Mouse (Mus musculus) gastrocnemius, adult 2 months (tissue): ENCODE results near the gene Ctbp1. TPM values are rescaled to one million over a fixed set of nuclear protein-coding genes. Genes with fewer than 3 reads are reported as not detected.

ENCODE experiments used
- DNase-seq: peaks from one replicate; pipeline ENCODE4 v3.0.0; 2022
- H3K27ac ChIP-seq: fragments of 200-600 bp; 2 replicates; pipeline ENCODE4 v1.8.1; 2022; ENCODE audit warnings: mild to moderate bottlenecking
- H3K4me3 ChIP-seq: fragments of 200-600 bp; 2 replicates; pipeline ENCODE4 v1.8.1; 2022; ENCODE audit warnings: mild to moderate bottlenecking, moderate library complexity
- CTCF ChIP-seq: fragments of 200-600 bp; IDR thresholded peaks from 2 replicates; pipeline ENCODE4 v1.8.1; 2022; ENCODE audit warnings: antibody characterized with exemption, mild to moderate bottlenecking, moderate library complexity
- intact Hi-C: fragments of 180-260 bp; cut with DNase I; formaldehyde crosslinking; loops from one replicate; pipeline ENCODE4 v1.15.1; 2025
- total RNA-seq, 2 experiments: library from RNA; stranded (reverse); gene quantifications; 2 replicates each; pipeline ENCODE4 v1.2.3; 2021

Gene Ctbp1
- total RNA-seq, 2 experiments from 2014 or later, result 223 to 241 TPM

DNA sequence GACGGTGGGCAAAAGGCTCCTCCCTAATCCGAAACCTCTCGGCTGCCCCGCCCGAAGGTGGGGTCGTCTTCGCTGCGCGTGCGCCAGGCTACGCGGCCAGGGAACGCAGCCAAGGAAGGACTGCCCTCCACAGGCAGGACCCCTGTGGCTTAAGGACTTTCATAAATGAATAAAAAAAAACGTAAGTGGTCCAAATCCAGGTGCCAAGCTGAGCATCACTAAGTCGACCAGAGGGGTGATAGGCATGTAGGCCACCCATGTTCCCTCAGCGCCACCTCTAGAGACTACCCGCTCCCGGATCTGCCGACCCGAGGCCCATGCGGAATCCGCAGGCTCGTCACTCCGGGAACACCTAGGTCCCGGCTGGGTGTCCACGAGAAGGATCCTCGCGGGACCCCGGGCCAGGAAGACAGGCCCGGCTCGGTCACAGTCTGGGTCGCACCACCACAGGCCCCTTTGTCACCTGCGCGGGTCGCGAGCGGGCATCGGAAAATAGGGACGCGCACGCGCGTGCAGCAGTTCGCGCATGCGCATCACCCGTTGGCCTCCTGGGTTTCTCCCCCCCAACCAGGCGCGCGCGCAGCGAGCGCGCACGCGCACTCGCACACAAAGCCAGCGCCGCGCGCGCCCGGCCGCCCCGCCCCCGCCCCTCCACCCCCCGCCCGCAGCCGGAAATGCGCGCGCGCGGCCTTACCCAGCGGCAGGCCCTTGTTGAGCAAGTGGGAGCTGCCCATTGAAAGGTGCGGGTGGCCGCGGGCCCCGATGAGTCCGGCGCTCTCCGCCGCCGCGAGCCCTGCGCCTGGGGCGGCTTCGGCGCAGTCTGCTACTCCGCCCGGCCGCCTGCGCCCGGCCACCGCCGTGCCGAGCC lies 475 bp downstream of the Ctbp1 start:
- TF ChIP-seq CTCF, result peak; percentile 34; the same call in 1 of the 2 replicates
- intact Hi-C loops, result loop anchor here (2.0 to 10.0 kb wide), 2 partner anchors 104 to 510 kb away; partner anchors contain the start of genes Letm1 and Uvssa
- DNase-seq, result peak; percentile 94
- peak overlapping the region; percentile 98 for H3K27ac ChIP-seq
- H3K4me3 ChIP-seq, result peak overlapping the region; percentile 98

GRCm38 (mm10) chr5:33273777-33274084 lies 1.1 kb downstream of the Ctbp1 start:
- DNase-seq, result no peak
- intact Hi-C loops, result loop anchor here (2.0 to 10.0 kb wide), 2 partner anchors 105 to 511 kb away; partner anchors contain the start of genes Letm1 and Uvssa
- TF ChIP-seq CTCF, result no peak
- Histone ChIP-seq H3K27ac (peak overlapping the region; percentile 98), H3K4me3 (peak overlapping the region; percentile 98)

- Histone ChIP-seq H3K4me3 (peak overlapping the region; percentile 98), H3K27ac (peak overlapping the region; percentile 98)
- TF ChIP-seq CTCF, result no peak
- DNase-seq, result no peak
- intact Hi-C loops, result loop anchor here (10.0 kb wide), 1 partner anchor 512 kb away; the partner anchor contains the start of gene Letm1
Measured at GRCm38 (mm10) chr5:33272845-33273776, 1.7 kb downstream of the Ctbp1 start.

DNA sequence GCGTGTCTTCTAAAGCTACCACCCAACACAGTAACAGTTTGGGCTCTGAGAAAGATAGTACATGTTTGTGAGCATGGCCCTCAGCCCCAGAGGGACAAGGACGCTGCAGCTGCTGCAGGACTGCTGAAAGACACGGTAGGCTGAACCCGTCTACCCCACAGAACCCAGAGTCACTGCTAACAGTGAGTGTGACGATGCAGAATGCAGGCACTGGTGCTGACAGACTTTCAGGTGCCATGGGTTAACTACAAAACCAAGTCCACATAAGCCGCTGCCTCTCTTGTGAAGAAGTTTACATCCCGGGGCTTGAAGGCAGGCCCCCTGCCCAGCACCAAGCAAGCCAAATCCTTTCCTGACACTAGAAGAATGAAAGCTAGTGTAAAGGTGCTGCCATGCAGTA lies 2.6 kb downstream of the Ctbp1 start:
- Histone ChIP-seq H3K27ac (peak overlapping the region; percentile 98), H3K4me3 (peak overlapping the region; percentile 98)
- no peak for DNase-seq
- intact Hi-C loops, result loop anchor here (10.0 kb wide), 1 partner anchor 513 kb away; the partner anchor contains the start of gene Letm1
- no peak for TF ChIP-seq CTCF

- intact Hi-C loops, result loop anchor here (2.0 to 10.0 kb wide), 3 partner anchors 66 to 514 kb away; partner anchors contain the start of gene Letm1
- DNase-seq, result peak; percentile 89
- TF ChIP-seq CTCF, result no peak; the same call in 1 of the 2 replicates
- H3K27ac ChIP-seq, result peak overlapping the region; percentile 55
- no peak overlapping the region for H3K4me3 ChIP-seq
Measured at GRCm38 (mm10) chr5:33270568-33270967, 4.2 kb downstream of the Ctbp1 start.

DNA sequence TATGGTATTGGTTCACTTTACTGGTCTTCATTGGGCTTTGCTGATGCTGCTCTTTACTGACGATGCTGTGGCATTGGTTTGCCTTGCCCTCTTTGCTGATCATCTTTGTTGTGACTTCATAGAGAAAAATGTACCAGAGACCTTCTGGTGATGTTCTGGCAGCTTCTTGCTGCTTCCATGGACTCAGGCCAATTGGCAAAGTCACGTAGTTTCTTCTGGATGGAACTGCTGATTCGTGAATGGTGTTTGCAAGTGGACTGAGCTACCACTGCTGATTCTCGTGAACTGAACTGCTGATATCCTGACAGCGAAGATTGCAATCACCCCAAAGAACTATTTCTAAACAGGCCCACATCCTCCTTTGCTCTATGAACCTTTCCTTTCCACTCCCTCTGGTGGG lies 20.4 kb downstream of the Ctbp1 start:
- Histone ChIP-seq H3K4me3 (no peak overlapping the region), H3K27ac (no peak overlapping the region)
- TF ChIP-seq CTCF, result no peak
- intact Hi-C loops, result no loop called here
- peak; percentile 14 for DNase-seq

DNA sequence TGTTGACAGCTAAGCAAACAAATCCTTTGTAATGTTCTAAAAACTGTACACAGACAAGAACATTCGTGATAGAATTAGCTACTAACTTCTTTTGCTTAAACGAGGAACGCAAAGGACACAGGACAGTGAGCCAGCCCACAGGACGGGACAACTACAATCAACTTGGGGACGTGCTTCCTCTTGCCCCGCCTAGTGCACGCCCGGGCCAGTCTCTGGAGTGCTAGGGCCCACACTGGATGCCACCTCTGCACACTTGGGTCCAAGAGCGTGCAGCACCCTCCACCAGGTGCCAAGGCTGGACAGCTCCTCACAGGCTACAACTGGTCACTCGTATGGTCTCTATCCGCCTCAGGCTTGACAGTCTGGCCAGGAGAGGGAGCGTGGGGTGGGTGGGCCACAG lies 26.6 kb downstream of the Ctbp1 start:
- no peak for TF ChIP-seq CTCF
- intact Hi-C loops, result no loop called here
- Histone ChIP-seq H3K4me3 (no peak overlapping the region), H3K27ac (peak overlapping the region; percentile 84)
- peak; percentile 47 for DNase-seq

- DNase-seq, result peak; percentile 55
- TF ChIP-seq CTCF, result peak; percentile 67
- Histone ChIP-seq H3K4me3 (no peak overlapping the region), H3K27ac (peak overlapping the region; percentile 84)
- intact Hi-C loops, result loop anchor here (1.0 kb wide), 1 partner anchor 44 kb away; no protein-coding TSS in a partner anchor
Measured at GRCm38 (mm10) chr5:33247387-33247786, 27.4 kb downstream of the Ctbp1 start.

- intact Hi-C loops, result no loop called here
- peak overlapping the region; percentile 84 for H3K27ac ChIP-seq
- no peak for TF ChIP-seq CTCF
- peak; percentile 91 for DNase-seq
- no peak overlapping the region; the same call in 1 of the 2 replicates for H3K4me3 ChIP-seq
Measured at GRCm38 (mm10) chr5:33245701-33246100, 29.1 kb downstream of the Ctbp1 start.

- intact Hi-C loops, result no loop called here
- DNase-seq, result no peak
- no peak for TF ChIP-seq CTCF
- no peak overlapping the region; the same call in 1 of the 2 replicates for H3K27ac ChIP-seq
- H3K4me3 ChIP-seq, result no peak overlapping the region
Measured at GRCm38 (mm10) chr5:33244377-33244920, 30.3 kb downstream of the Ctbp1 start.

DNA sequence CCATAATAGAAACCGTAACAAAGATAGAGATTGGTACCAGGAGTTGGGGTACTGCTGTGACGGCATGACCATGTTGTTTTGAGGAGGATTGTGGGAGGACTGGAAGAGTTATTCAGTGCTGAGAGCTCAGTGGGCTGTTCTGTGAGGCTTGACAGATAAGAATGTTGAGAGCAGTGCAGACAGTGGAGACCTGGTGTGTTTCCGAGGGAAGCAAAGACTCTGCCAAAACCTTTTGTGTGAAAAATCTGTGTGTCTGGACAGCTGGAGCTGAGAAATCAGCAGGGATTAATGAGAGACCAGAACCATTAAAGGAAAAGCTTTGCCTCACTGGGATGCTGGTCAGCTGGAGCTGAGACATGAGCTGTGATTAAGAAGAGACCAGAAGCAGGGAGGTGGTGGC lies 34.9 kb downstream of the Ctbp1 start:
- Histone ChIP-seq H3K27ac (peak overlapping the region; percentile 75), H3K4me3 (no peak overlapping the region)
- TF ChIP-seq CTCF, result no peak
- intact Hi-C loops, result loop anchor here (1.0 kb wide), 1 partner anchor 35 kb away; no protein-coding TSS in a partner anchor
- DNase-seq, result no peak

DNA sequence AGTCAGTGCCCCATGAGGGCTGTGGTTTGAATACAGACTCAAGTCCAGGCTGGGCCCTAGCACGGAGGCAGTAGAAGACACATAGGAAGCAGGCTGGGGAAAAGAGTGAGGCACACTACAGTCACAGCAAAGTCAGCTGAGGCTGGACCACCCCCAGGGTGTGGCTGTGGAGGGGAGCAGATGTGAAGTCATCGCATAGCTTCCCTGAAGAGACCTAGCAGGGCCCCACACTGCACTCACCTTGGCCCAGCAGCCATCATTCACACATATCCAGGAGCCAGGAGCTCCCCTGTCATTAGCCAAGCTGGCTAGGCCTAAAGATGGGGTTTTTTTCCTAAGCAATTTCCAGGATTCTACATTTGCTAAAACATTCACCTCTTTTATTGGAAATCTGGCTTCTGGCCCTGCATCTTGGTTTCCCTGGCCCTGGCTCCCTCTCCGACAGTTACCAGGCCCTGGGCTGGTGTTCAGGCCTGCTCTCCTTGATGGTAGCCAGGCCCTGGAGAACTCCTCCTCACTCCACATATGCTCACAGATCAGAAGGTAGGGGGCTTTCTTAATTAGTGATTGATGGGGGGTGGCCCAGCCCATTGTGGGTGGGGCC lies 35.6 kb downstream of the Ctbp1 start:
- TF ChIP-seq CTCF, result no peak
- intact Hi-C loops, result no loop called here
- DNase-seq, result peak; percentile 40
- Histone ChIP-seq H3K27ac (peak overlapping the region; percentile 75), H3K4me3 (no peak overlapping the region)
